Mouse (Mus musculus) cerebellum, adult 9-11 months (tissue): ENCODE results near the gene Frmd4b.
"Not testable (repeated sequence)": the region's sequence is repeated elsewhere in the genome, so short reads cannot be mapped to it uniquely, and the experiment has no call there.

Source experiments
- DNase-seq: peaks from one replicate; pipeline ENCODE4 v3.0.0; 2022

Gene Frmd4b

DNA sequence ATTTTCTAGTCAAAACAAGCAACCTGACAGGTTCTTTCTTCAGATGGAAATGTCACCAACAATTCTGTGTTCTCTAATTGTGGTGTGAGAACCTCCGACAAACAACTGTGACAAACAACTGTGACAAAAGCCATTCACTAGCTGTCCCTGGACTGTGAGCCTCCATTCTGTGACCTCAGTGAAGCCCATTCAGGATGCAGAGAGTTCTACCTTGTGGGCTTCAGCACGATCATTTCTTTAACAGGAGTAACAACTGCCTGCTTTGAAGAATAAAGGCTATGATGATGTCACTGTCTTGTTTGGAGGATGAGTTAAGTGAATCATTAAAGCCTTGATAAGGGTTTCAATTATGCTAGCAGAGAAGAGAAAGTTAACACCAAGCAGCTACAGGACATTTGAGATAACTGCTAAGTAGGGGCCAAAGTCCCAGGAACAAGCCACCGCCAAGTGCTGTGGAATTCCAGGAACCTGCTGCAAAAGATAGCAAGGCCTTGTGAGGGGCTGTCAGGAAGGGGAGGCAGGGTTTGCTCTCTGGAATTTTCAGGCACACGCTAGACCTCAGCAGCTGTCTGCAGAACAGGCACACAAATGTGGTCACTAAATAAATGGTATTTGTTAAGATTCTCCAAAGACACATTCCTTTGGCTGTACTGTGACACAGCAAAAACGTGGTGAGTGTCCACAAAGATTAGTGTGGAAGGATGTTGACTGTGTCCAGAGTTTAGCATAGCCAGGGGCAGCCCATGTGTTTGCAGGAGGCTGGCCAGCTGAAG lies 207.7 kb downstream of the Frmd4b start:
- DNase-seq = no peak

DNA sequence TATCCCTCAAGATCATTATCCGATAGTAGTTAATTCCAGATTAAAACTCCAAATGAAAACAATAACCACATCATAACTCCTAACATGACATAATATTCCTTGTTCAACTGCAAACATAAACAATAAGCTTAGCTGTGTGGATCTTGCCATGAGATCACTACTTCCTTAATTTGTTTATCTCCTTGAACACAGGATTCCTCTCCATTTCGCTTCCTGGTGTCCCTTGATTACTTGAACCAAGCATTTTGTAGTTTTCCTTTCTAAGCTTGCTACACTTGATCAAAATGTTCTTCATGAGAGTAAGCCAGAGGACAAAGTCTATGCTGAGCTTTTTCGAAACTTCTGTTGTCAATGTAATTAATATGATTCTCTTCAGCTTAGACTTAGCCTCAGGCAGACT lies 209.4 kb downstream of the Frmd4b start:
- no peak for DNase-seq

DNA sequence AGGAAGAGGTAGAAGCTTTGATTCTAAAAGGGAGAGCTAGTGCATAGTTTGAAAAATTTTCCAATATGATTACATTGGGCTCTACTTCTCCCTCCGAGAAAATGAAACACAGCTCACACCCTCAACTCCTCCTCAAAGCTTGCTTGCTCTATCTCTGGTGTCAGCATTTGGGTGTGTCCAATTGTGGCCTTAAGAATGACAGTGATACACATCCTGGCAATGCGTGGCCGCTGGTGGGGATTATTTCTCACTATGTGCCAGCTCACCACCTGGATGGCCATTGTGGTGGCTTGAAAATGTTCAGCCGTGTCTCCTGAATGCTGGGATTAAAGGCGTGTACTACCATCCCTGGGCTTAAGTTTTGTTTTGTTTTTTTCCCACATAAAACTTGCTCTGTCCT lies 209.9 kb downstream of the Frmd4b start:
- no peak for DNase-seq

DNA sequence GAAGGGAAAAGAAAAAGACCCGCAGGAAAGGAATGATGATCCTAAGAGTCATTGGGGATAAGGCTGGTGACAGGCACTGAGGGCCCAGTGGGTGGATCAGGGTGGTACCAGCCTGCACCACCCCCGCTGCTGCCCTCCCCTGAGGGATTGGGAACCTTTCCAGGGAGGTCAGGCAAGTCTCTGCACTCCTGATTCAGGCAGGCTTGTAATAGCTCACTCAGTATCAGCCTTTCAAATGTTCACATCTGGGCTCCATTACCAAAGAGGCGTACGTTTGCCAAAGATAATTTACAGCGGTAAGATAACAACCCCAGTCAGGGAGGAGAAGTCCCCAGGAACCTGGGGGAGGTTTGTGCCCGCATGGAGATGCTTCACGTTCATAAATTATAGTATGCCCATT lies 212.0 kb downstream of the Frmd4b start:
- peak; percentile 5 for DNase-seq

DNA sequence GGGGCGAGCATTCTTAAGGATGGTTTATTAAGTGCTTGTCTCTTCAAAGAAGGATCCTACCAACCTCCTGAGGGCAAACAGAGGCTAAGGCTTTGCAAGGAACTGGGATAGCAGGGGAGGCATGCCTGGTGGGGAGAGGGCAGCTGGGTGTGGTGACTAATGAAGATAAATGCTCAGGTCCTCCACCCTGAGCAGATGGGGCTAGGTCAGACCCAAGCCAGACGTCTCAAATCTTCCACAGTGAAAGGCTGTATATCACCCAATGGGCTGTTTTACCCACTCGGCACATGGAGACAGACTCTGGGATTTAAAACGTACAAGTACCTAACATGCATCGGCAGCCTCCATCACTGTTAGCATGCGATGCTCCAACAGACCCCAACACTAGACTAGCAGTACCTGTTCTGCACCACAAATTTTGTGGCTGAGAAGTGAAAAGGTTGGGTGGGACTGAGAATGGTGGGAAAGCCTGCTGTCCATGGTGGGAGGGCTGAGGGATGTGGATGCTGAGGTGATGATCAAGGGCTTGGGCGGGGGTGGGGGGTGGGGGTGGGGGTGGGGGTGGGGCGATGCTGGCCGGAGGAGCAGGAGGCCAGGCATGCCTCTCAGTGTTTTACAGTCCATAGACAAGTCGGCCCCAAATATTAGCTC lies 214.4 kb downstream of the Frmd4b start:
- DNase-seq = no peak

DNA sequence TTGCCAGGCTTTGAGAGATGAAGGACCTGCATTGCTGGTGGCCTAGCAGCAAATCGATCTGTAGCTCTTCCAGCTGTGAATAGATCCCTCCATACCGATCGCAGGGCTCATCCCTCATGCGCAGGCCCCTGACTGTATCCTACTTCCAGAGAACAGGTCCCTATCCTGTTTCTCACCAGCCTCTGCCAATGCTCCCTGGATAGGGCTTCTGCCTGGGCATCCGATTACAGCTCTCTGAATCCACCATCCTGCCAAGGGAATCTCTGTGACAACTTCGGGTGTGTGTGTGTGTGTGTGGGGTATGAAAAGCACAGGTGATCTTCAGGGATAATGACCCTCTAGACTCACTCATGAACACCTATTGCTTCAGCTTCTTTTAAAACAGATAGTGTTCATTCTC lies 216.9 kb downstream of the Frmd4b start:
- no peak for DNase-seq

DNA sequence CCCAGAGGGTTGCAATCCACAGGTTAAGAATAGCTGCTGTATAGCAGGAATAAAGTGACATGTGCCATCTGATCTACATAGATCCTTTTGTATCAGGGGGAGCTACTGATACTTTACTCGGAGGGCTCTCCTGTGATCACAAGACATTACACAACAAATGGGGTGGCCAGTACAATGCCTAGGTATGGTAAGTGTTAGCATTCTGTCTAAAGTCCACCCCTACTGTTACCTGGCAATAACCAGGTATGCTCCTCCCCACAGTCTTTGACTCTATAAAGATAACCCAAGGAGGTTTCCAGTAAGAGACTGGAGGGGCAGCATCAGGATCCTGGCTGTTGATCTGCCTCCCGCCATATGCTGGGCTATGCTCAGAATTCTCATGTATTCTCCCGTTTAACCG lies 219.4 kb downstream of the Frmd4b start:
- no peak for DNase-seq

DNA sequence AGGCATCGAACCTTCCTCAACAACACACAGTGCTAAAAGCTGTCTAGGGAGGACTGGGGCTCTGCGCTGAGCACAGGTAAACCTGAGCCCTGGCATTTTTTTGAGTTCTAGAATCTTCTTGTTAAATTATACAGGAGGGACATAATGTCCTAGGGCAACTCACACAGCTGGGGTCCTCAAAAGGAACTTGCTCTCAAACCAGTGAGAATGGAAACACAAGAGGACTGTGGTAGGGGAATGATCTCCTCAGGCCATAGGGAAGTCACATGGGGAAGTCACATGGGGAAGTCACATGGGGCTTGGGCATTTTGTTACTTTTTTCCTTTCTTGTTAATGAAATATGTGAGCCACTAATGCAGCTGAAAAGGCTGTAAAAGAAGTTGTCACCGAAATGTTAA lies 220.4 kb downstream of the Frmd4b start:
- DNase-seq = no peak

DNA sequence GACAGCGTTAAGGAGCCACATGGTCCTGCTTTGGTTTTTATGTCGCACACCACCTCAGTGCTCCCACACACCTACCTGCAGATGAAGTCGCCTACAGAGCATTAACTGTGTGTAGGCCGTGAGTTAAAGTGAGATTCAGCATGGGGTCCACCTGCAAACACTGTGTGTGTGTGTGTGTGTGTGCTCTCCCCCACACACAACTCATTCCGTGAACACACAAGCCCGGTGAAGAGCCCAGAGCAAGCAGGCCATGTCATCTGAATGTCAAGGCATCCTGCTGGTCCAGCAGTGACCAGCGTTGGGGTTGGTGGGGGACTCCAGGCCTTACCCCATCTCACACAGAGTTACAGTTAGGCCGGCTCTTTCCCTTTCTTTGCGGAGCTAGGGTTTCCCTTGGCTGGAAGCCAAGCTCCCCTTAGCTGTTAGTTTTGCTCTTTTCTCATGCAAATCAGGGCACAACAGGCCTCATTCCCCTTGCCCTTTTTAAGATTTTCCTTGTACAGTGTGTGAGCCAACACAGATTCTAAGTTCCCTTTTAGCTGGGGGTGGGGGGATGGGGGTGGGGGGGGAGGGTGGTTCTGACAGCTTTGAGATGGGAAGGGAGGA lies 220.9 kb downstream of the Frmd4b start:
- no peak for DNase-seq

DNA sequence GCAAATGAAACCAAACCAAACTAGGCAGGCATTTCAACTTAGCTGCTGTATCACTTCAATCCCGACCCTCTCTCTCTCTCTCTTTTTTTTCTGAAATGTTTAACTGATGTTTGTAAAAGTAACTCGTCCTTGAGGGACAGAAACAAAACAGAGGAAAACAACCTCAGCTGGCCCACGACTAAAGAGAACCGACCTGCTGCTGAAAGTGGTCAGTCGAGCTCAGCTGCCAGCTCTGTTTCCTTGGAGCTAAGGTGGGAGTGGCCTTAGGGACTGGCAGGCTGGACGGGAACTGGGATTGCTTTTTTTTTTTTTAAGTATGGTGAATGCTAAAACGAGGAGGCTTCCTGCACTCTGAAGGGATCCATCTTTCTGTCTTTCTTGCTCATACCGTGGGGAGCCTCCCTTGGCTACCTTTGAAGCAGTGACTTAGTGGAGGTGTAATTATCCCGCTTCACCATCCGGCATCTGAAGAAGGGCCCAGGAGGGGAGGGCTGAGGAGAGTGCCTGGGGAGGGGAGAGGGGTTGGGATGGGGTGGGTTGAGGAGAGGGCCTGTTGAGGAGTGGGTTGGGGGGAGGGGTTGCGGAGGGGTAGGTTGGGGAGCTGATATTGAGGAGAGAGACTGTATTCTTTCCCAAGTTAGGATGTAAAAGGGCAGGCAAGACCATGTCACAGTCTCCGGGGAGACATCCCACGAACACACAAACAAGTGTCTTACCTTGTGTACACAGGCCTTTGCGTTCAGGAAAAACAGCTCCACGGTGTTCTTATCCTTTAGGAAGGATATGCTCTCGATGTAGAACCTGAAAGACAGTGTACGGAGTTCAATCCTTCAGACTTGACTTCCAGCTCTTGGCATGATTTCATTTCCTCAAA lies 221.6 kb downstream of the Frmd4b start:
- DNase-seq = no peak

DNA sequence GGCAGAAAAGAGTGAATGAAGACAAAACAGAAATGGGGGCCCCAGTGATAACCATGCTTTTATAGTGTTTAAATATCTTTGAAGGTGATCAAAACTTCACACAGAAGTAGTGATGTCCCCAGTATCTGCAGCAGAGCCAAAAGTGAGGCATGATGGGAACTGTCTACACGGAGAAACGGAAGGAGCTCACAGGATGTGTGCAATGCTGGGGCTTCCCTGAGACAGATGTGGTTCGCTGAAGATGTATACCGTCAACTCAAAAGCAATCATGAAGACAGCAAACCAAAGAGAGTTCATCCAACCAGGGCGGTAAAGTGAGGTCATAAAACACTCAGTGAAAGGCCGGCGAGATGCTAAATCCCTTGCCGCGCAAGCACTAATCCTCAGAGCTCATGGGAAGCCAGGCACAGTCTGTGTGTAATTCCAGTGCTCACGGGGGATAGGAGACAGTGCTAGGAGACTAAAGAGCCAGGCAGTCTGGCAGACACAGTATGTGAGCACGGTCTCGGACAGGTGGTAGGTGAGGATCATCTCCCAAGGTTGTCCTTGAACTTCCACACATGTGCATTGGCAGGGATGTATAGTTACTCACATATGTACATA lies 222.8 kb downstream of the Frmd4b start:
- no peak for DNase-seq

DNA sequence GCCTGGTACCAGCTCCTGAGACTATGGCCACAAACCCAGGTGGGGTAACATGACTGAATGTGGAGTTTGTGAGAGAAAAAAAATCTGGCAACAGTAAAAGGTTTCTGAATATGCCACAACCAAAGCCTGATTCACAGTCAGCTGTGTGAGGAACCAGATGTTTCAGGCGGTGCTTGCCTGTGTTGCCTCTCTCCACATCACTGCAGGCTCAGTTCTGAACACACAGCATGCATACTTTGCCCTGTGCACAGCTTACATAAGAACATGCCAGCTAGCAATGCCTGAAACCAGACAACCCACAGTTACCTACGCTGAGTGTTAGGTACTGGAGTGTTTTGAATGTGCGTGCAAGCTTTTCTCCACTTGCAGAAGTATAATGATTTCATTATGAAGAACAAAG lies 224.4 kb downstream of the Frmd4b start:
- DNase-seq = no peak

DNA sequence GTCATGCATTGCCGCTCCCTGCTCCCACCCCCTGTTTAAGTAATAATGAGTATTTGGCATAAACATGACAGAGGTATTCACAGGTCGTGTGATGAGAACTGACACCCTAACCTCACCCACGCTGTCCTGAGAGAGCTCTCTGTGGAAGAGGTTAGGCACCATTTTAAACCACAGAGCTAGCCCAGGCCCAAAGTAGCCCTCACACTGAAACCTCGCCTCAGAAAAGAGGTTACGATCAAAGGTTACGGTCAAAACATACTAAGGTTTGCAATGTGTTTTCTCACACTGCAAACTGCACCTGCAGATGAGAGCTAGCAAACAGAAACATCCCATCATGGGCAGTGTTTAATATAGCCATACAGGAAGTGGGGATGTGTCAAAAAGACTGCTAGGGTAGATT lies 230.0 kb downstream of the Frmd4b start:
- no peak for DNase-seq

DNA sequence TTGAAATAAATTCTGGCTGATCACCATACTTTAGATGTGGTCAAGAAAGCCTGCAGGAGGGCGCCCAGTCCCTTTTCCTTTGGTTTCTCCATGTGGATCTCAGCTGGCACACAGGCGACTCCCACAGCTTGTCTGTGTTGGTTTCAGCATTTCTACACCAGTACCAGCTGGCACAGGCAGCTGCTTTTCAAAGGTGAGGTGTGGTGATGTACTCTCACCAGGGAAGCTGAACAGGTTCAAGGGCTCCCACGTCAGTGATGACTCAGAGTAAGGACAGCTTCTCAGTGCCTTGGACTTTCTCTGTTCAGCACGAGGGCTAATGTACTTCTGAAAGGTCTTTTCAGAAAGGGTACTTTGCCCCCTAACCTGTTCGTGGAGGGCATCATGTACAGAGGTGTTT lies 232.4 kb downstream of the Frmd4b start:
- DNase-seq = no peak

DNA sequence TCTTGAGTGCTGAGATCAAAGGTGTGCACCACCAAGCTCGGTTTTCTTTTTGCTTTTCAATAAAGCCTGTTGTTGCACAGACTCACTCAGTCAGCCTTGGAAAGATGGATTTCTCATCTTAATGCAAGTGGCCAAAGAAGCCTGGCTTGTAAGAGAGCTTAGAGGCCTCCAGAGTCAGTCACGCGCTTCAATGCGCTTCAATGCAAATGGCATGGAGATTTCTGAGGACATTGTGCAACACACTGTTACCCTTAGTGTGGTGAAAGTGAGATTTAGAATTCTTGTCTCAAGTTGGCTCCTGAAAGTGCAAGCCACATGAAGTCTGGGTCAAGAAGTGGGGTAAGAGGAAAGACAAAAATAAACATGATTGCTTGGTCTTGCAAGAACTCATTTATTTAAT lies 236.1 kb downstream of the Frmd4b start:
- DNase-seq = no peak

DNA sequence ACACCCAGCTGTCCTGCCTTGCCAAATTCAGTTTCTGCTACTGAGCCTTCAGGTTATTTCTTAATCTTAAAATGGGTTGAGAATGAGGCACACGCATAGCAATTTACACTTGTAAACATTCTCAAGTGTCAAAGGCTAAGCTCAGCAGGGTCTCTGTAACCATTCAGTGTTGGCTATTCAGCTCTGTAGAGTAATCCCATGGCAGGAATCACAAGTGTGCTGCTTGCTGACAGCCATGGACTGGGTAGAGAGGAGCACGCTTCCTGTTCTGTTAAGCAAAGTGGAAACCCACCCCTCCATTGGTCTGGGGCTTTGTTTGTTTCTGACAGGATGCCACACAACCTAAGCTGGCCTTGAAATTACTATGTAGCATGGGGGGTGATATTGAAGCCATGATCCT lies 246.4 kb downstream of the Frmd4b start:
- no peak for DNase-seq

DNA sequence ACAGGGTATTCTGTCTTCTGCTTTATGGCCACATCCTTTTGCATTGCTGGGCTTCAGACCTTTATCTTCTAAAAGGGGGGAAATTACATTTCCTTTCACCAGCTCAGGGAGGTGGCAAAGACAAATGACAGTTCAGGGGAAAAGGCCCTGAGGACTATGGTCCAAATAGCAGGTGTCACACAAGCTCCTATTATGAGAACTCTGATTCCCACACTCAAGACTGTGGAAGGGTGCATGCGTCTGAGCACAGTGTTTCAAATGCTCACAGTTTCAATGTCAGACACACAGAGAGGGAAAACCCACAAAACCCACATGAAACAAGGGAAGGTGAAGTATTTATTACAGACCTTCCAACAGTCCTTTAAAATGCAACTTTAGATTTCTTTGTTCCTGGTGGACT lies 246.9 kb downstream of the Frmd4b start:
- DNase-seq = no peak

DNA sequence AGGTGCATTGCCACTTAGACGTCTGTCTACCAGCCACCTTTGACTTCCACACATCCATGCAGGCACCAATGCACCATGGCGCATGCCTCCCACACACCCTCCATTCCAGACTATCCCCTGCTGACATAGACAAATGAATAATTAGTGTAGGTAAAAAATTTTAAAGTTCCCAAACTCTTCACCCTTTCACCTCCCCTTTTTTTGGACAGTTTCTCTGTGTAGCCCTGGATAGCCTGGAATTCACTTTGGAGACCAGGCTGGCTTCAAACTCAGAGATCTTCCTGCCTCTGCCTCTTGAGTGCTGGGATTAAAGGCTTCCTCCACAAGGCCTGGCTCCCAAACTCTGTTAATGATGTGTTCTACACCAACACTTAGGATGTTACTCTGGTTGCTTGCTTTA lies 253.5 kb downstream of the Frmd4b start:
- no peak for DNase-seq

DNA sequence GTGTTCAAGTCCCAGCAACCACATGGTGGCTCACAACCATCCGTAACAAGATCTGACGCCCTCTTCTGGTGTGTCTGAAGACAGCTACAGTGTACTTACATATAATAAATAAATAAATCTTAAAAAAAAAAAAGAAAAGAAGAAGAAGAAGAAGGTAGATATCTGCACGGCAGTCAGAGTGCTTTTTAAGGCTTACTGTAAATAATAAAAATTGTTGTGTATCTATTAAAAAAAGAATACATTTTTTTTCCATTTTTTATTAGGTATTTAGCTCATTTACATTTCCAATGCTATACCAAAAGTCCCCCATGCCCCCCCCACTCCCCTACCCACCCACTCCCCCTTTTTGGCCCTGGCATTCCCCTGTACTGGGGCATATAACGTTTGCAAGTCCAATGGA lies 259.7 kb downstream of the Frmd4b start:
- not testable (repeated sequence) for DNase-seq

DNA sequence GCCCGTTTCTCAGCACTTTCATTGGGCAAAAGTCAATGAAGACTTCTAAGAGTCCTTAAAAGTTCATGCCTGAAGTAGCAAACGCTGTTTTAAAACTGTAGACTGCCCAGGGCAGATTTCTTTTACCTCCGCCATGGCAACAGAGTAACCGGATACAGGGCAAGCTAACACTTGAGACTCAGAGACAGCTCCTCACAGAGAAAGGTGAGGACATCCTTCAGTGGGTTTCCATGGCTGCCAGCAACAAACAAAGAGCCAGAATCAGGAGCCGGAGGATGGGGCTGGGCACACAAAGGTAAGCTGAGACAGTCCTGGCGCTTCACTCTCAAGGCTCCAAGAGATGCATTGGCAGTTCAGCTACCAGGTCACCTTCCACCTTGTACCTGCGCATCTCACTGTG lies 260.7 kb downstream of the Frmd4b start:
- no peak for DNase-seq

DNA sequence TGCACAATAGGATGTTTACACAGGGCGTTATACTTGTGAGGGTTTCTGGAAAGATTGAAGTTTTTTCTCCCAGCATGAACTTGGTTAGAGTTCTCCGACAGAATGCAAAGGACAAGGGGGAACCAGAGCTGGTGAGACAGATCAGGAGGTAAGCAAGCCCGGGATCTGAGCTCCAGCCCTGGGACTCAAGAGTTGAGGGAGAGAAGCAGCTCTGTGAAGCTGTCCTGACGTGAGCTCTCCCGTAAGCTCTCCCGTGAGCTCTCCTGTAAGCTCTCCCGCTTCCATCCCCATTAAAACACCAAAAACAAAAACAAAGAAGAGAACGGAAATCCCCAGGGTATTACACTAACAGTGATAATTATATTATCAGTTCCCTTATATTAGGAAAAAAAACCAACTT lies 262.2 kb downstream of the Frmd4b start:
- no peak for DNase-seq

DNA sequence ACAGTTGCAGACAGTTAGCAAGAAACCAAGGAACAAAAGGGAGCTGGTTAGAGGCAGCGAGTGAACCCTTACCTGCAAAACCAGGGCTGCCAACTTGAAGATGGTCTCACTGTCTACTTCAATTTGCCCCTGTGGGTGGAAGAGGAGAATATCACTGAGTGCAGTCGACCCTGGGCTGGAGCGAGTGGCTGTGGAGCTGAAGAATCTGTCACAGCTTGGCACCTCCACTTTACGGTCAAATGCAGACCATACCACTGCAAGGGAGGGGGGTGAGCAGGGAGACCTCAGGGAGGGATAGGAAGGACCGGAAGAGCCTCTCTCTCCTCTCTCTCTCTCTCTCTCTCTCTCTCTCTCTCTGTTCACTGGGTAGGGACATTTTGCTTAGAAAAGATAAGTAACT lies 263.4 kb downstream of the Frmd4b start:
- DNase-seq = no peak

DNA sequence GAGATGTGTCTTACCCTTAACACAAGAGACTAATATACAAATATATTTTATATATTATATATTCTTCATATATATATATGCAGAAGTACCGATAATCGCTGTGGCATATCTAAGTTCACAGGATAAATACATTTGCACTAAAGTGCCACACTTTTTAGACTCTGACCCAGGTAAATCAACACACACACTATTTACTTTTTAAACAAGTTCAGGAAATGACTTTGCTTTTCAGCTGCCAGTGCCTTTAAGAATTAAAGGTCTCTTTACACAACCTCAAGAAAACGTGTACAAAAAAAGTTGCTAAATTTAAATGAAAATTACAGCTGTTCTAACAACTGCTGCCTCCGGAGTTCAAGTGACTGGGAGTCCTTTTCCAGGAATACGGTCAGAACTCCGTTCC lies 264.0 kb downstream of the Frmd4b start:
- DNase-seq = no peak
